Mouse (Mus musculus) cerebellum, adult 2 months (tissue): ENCODE measurements around the gene Gm28553. TPM values are rescaled to one million over a fixed set of nuclear protein-coding genes. Genes with fewer than 3 reads are reported as not detected.
"Not testable (repeated sequence)": the region's sequence is repeated elsewhere in the genome, so short reads cannot be mapped to it uniquely, and the experiment has no call there.

Experiments used
- DNase-seq, 2 experiments: peaks; one replicate each; pipeline ENCODE4 v3.0.0; 2021
- H3K27ac ChIP-seq: fragments of 200-500 bp; 2 replicates; pipeline ENCODE4 v1.5.1; 2012; ENCODE audit warnings: low read length, control low read depth, inconsistent platforms; ENCODE audit not compliant: insufficient read depth
- H3K27me3 ChIP-seq: fragments of 200-500 bp; 2 replicates; pipeline ENCODE4 v1.6.1; 2012; ENCODE audit warnings: inconsistent platforms, mild to moderate bottlenecking, low read length, moderate library complexity; ENCODE audit not compliant: control insufficient read depth, insufficient read depth
- H3K4me1 ChIP-seq: fragments of 200-500 bp; 2 replicates; pipeline ENCODE4 v1.6.1; 2011; ENCODE audit warnings: low read length; ENCODE audit not compliant: control insufficient read depth, insufficient read depth
- H3K4me3 ChIP-seq: fragments of 200-500 bp; replicated peaks from 2 replicates; pipeline ENCODE3; 2011; ENCODE audit warnings: mild to moderate bottlenecking, low read depth, low read length, control low read depth; ENCODE audit not compliant: insufficient read depth
- WGBS: fragments of 180-500 bp; shearing (Covaris S2); methylation state at CpG from one replicate; pipeline ENCODE4 v1.1.7; 2018; 5-methylcytosine and 5-hydroxymethylcytosine counted together
- polyA plus RNA-seq: library from polyadenylated mRNA; depleted of rRNA; stranded (reverse); fragments of >200 nt; gene quantifications from 2 replicates; pipeline ENCODE4 v1.2.3, GENCODE M21; 2012; rRNA removed

Gene Gm28553
- not detected in 2 replicates for polyA plus RNA-seq

DNA sequence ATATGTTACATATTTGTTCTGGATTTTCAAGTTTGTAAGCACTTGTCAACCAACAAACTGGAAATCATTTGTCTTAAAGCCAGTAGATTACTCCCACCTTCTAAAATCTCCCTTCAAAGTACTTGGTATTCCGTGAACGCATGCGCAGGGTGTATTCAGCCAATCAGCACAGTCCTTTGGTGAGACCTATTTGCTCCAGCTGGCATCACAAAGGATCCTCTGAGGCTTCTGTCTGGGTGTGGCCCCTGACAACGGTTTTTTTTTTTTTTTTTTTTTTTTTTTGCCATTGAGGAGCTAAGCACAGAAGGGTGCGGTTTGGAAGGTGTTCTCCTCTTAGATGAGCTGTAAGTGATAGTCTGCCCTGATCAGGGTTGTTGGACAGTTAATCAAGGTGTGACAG is at the start of gene Gm28553:
TSS of gene Gm28553 (plus strand) at position 301 of the 400 bp plus-strand sequence.
- not testable (repeated sequence) for DNase-seq, H3K27ac ChIP-seq, H3K4me1 ChIP-seq, H3K27me3 ChIP-seq, H3K4me3 ChIP-seq
- no CpG with 5 or more reads among the region's 5 CpGs for WGBS
